Mouse (Mus musculus): ENCODE results near the gene Gm49510.

GRCm38 (mm10) chr15:78925129-78925528, 25.7 kb downstream of the Gm49510 start:
- TF ChIP-seq CTCF (IDR thresholded peaks at IDR 0.05; ENCODE audit: extremely low read depth, insufficient read length, insufficient replicate concordance, low read depth, low read length) (no peak), POLR2A (IDR thresholded peaks at IDR 0.05; ENCODE audit: low read depth, low read length) (no peak)

Data from small intestine, adult 2 months (tissue).